Mouse (Mus musculus): ENCODE results near the gene Mrpl45. TPM values are rescaled to one million over a fixed set of nuclear protein-coding genes. Genes with fewer than 3 reads are reported as not detected.
A peak's percentile ranks its signal among the peaks of the same experiment; 100 is the strongest.
"Not testable (repeated sequence)": the region's sequence is repeated elsewhere in the genome, so short reads cannot be mapped to it uniquely, and the experiment has no call there.

The Mrpl45 gene
- polyA plus RNA-seq, 1 experiment, result 53.2 TPM

GRCm38 (mm10) chr11:97336751-97337345 is 21.3 kb downstream of the Mrpl45 start:
- Histone ChIP-seq H3K4me1 (ENCODE audit: control insufficient read depth, insufficient read depth, insufficient read length, low read length) (no peaks in the 10 kb centered on the region), H3K27ac (replicated peaks; ENCODE audit: low read depth, low read length) (no peak overlapping the region), H3K4me3 (ENCODE audit: insufficient read depth, low read depth, low read length) (no peak overlapping the region)

DNA sequence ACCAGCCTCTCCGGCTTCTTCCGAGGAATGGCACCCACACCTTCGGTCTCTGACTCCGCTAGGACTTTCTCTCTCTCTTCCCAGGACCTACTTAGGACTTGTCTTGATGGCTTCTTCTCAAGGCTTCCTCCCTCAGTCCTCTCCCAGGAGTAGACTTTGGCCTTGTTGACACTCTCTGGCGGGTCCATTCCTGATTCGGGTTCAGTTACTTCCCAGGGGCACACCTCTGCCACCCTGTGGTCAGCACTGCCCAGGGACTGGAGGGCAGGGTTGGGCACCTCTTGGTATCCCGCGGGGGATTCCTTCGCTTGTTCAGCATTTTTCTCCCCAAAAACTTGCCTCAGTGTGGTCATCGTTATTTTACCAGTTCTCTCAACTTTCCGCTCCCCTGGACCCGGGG is 21.8 kb downstream of the Mrpl45 start:
- H3K4me1 ChIP-seq (ENCODE audit: control insufficient read depth, insufficient read depth, insufficient read length, low read length), result no peaks in the 10 kb centered on the region
- no peak overlapping the region for H3K27ac ChIP-seq (replicated peaks; ENCODE audit: low read depth, low read length)
- no peak overlapping the region for H3K4me3 ChIP-seq (ENCODE audit: insufficient read depth, low read depth, low read length)

DNA sequence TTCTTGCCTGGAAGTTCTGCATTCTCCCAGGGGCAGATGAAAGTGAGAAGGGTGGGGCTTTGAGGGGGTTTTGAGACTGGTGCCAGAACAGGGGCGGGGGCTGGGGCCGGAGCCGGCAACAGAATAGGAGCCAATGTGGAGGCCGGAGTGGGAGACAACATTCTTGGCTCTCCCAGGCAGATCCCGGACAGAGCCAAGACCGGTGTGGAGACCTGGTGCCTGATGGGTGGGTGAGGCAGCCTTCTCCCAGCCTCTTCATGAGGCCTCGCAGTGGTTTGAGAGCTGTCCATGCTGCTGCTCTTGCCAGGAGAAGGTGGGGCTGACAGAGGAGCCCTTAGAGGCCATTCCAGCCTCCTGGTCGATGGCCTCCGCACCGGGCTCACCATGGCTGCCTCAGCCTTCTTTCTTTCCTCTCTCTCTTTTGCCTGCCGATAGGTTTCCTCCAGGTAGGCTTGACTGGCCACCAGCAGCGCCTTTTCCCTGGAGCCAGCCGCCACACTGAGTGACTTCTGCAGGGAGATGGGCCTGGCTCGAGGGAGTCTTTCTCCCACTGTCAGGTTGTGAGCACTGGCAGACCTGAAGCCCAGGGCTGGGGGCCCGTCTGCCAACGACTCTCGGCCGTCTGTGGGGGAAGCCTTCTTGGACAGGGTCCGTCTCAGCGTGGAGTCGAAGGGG is 22.9 kb downstream of the Mrpl45 start:
- H3K4me3 ChIP-seq (ENCODE audit: insufficient read depth, low read depth, low read length), result 0 out of 2 replicates have a peak overlapping the region, but pooled peaks have one; percentile 19
- no peak overlapping the region for H3K27ac ChIP-seq (replicated peaks; ENCODE audit: low read depth, low read length)
- H3K4me1 ChIP-seq (ENCODE audit: control insufficient read depth, insufficient read depth, insufficient read length, low read length), result no peaks in the 10 kb centered on the region

GRCm38 (mm10) chr11:97338977-97339315 is 23.4 kb downstream of the Mrpl45 start:
- H3K4me3 ChIP-seq (ENCODE audit: insufficient read depth, low read depth, low read length), result 0 out of 2 replicates have a peak overlapping the region, but pooled peaks have one; percentile 19
- H3K4me1 ChIP-seq (ENCODE audit: control insufficient read depth, insufficient read depth, insufficient read length, low read length), result no peaks in the 10 kb centered on the region
- H3K27ac ChIP-seq (replicated peaks; ENCODE audit: low read depth, low read length), result no peak overlapping the region

DNA sequence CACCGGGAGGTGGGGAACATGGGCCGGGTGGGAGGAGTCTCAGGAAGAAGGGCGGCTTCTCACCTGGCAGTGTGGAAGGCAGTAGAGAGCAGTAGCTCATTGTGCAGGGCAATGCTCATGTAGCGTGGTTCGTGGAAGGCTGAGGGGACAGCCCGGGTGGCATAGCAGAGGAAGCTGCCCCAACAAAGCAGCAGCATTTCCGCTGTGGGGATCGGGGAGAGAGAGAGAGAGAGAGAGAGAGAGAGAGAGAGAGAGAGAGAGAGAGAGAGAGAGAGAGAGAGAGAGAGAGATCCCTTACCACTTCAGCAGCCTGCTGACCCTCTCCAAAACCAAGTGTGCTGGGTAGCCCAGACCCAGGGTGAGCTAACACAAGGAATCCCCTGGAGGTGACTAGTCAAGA is 27.7 kb downstream of the Mrpl45 start:
- Histone ChIP-seq H3K27ac (replicated peaks; ENCODE audit: low read depth, low read length) (no peak overlapping the region), H3K4me3 (ENCODE audit: insufficient read depth, low read depth, low read length) (no peak overlapping the region), H3K4me1 (ENCODE audit: control insufficient read depth, insufficient read depth, insufficient read length, low read length) (no peaks in the 10 kb centered on the region)

DNA sequence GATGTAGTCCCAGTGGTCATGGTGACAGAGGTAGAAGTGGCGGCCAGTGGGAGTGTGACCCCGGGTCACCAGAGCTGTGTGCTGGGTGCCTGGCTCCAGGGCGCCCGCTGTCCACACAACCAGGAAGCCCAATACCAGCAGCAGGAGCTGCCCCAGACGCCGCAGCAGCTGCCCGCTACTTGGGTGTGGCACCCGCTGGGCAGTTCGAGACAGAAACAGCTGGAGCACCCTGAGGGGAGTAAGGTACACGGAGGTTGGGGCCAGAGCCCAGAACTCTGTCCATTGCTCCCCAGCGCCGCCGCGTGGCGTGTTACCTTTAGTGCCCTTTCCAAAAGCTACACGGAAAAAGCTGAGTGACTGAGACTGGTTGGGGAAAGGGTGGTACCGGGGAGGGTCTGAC is 28.1 kb downstream of the Mrpl45 start:
- 0 out of 2 replicates have a peak overlapping the region, but pooled peaks have one; percentile 8 for H3K4me3 ChIP-seq (ENCODE audit: insufficient read depth, low read depth, low read length)
- H3K27ac ChIP-seq (replicated peaks; ENCODE audit: low read depth, low read length), result no peak overlapping the region
- no peaks in the 10 kb centered on the region for H3K4me1 ChIP-seq (ENCODE audit: control insufficient read depth, insufficient read depth, insufficient read length, low read length)

- H3K4me1 ChIP-seq (ENCODE audit: control insufficient read depth, insufficient read depth, insufficient read length, low read length), result peaks cover 2% of the 10 kb centered on the region; the same call in 1 of the 2 replicates
- H3K4me3 ChIP-seq (ENCODE audit: insufficient read depth, low read depth, low read length), result no peak overlapping the region
- no peak overlapping the region for H3K27ac ChIP-seq (replicated peaks; ENCODE audit: low read depth, low read length)
These were observed 29.9 kb downstream of the Mrpl45 start for GRCm38 (mm10) chr11:97345446-97345845.

DNA sequence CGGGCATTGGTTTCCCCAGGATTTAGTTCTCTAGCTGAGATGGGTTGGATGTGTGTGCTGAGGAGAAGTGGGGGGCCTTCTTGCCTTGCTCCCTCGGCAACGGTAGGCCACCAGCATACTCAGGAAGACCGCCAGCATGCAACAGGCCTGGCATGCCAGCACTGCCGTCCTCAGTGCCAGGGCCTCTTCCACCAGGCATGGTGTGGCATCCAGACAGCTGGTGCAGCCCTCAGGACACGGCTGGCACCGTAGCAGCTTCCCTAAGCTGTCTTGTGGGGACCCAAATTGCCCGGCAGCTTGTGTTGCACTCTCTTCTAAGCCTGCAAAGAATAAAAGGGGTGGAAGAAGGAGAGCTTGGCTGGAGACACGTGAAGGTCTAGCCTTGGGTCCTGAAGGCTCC is 30.9 kb downstream of the Mrpl45 start:
- no peak overlapping the region for H3K27ac ChIP-seq (replicated peaks; ENCODE audit: low read depth, low read length)
- no peak overlapping the region for H3K4me3 ChIP-seq (ENCODE audit: insufficient read depth, low read depth, low read length)
- peaks cover 2% of the 10 kb centered on the region; the same call in 1 of the 2 replicates for H3K4me1 ChIP-seq (ENCODE audit: control insufficient read depth, insufficient read depth, insufficient read length, low read length)

DNA sequence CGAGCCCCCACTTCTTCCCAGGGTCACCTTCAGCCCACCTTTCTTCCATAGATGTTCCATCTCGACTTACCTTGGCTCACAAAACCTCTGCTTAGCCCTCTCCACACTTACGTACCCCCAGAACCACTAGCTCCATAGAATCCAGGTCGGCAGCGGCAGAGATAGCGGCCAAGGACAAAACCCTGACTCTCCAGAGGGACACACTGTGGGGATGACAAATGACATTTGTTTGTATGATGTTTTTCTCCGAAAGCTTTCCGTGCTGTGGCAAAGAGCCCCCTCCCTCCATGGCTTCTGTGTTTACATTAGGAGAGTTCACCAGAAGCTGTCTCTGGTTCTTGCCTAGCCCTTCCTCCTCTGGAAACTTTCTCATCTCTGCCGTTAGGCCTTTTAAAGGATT is 31.8 kb downstream of the Mrpl45 start:
- no peak overlapping the region for H3K27ac ChIP-seq (replicated peaks; ENCODE audit: low read depth, low read length)
- H3K4me3 ChIP-seq (ENCODE audit: insufficient read depth, low read depth, low read length), result no peak overlapping the region
- H3K4me1 ChIP-seq (ENCODE audit: control insufficient read depth, insufficient read depth, insufficient read length, low read length), result peaks cover 2% of the 10 kb centered on the region; the same call in 1 of the 2 replicates

DNA sequence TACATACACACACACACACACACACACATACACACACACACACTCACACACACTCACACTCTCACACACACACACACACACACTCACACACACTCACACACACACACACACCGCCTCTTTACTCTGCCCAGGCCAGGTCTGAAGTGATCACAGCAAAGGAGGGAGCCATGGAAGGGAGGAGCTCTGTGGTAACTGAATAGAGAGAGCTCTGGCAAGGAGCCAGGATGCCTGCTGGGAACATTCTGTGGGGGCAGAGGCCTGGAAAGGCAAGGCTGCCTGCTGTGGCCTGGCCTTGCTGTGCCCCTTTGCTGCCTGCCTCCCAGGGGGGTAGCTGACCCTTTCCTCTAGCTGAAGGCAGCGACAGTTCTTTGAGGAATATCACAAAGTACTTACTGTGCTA is 34.5 kb downstream of the Mrpl45 start:
- Histone ChIP-seq H3K4me3 (ENCODE audit: insufficient read depth, low read depth, low read length) (no peak overlapping the region), H3K27ac (replicated peaks; ENCODE audit: low read depth, low read length) (no peak overlapping the region)

GRCm38 (mm10) chr11:97352027-97352684 is 36.6 kb downstream of the Mrpl45 start, which contains the start of gene Gpr179:
Gene Gpr179 (minus strand): TSS chr11:97352077.
- Histone ChIP-seq H3K4me1 (ENCODE audit: control insufficient read depth, insufficient read depth, insufficient read length, low read length) (peaks cover 2% of the 10 kb centered on the region; the same call in 1 of the 2 replicates), H3K27ac (replicated peaks; ENCODE audit: low read depth, low read length) (no peak within 1 kb of the TSS), H3K4me3 (ENCODE audit: insufficient read depth, low read depth, low read length) (no peak within 1 kb of the TSS)

More for the DNA sequence above, 34.5 kb downstream of the Mrpl45 start:
- H3K4me1 ChIP-seq (ENCODE audit: control insufficient read depth, insufficient read depth, insufficient read length, low read length), result peaks cover 2% of the 10 kb centered on the region; the same call in 1 of the 2 replicates

- H3K4me3 ChIP-seq (ENCODE audit: insufficient read depth, low read depth, low read length), result no peak overlapping the region
- no peak overlapping the region for H3K27ac ChIP-seq (replicated peaks; ENCODE audit: low read depth, low read length)
- H3K4me1 ChIP-seq (ENCODE audit: control insufficient read depth, insufficient read depth, insufficient read length, low read length), result peaks cover 2% of the 10 kb centered on the region; the same call in 1 of the 2 replicates
These were observed 37.5 kb downstream of the Mrpl45 start for GRCm38 (mm10) chr11:97352935-97353597.

- Histone ChIP-seq H3K4me3 (ENCODE audit: insufficient read depth, low read depth, low read length) (no peak overlapping the region), H3K4me1 (ENCODE audit: control insufficient read depth, insufficient read depth, insufficient read length, low read length) (peaks cover 2% of the 10 kb centered on the region; the same call in 1 of the 2 replicates), H3K27ac (replicated peaks; ENCODE audit: low read depth, low read length) (no peak overlapping the region)
These were observed 39.1 kb downstream of the Mrpl45 start for GRCm38 (mm10) chr11:97354646-97355045.

- Histone ChIP-seq H3K4me3 (ENCODE audit: insufficient read depth, low read depth, low read length) (no peak overlapping the region), H3K27ac (replicated peaks; ENCODE audit: low read depth, low read length) (no peak overlapping the region), H3K4me1 (ENCODE audit: control insufficient read depth, insufficient read depth, insufficient read length, low read length) (peaks cover under 1% of the 10 kb centered on the region; the same call in 1 of the 2 replicates)
These were observed 39.7 kb downstream of the Mrpl45 start for GRCm38 (mm10) chr11:97355247-97355646.

GRCm38 (mm10) chr11:97357663-97358062 is 42.1 kb downstream of the Mrpl45 start:
- not testable (repeated sequence) for H3K4me3 ChIP-seq (ENCODE audit: insufficient read depth, low read depth, low read length); H3K27ac ChIP-seq (replicated peaks; ENCODE audit: low read depth, low read length)

More at GRCm38 (mm10) chr11:97357663-97358062, 42.1 kb downstream of the Mrpl45 start:
- not testable (repeated sequence) for H3K4me1 ChIP-seq (ENCODE audit: control insufficient read depth, insufficient read depth, insufficient read length, low read length)
